In genomic region chr4:107349311-107350008, GRCm38 (mm10) we compare ENCODE assay signal across 8 mouse cellular contexts. TPM values are rescaled to one million over a fixed set of nuclear protein-coding genes. Genes with fewer than 3 reads are reported as not detected.
DNase-seq lines count a peak whose midpoint lies in the region; ATAC-seq and TF ChIP-seq lines count a peak whose summit lies in the region.

No protein-coding gene starts in this region.

- no peak overlapping the region for H3K27ac ChIP-seq in forebrain, postnatal 0 days (ENCODE audit: low read depth, low read length)
- H3K27ac ChIP-seq in forebrain, embryonic 12.5 days: no peak overlapping the region
- H3K27ac ChIP-seq in ES-E14 (ENCODE audit: insufficient read depth, low read depth, low read length, poor library complexity, severe bottlenecking): no peak overlapping the region
- no peak overlapping the region for H3K27ac ChIP-seq in kidney, embryonic 15.5 days
- no peak overlapping the region for H3K27ac ChIP-seq in liver, embryonic 12.5 days

- H3K4me3 ChIP-seq in forebrain, postnatal 0 days (ENCODE audit: low read depth, low read length): no peak overlapping the region
- H3K4me3 ChIP-seq in forebrain, embryonic 12.5 days (replicated peaks): no peak overlapping the region
- H3K4me3 ChIP-seq in ES-E14 (ENCODE audit: insufficient read depth in 1 of 2, low read depth in 1 of 2, low read length in 2 of 2, poor library complexity in 1 of 2, severe bottlenecking in 1 of 2): no peak overlapping the region
- no peak overlapping the region for H3K4me3 ChIP-seq in kidney, embryonic 15.5 days (replicated peaks)
- no peak overlapping the region for H3K4me3 ChIP-seq in liver, embryonic 12.5 days

- peak; percentile 80 for TF ChIP-seq CTCF in forebrain, postnatal 0 days (IDR thresholded peaks at IDR 0.05; ENCODE audit: low read depth)

- H3K9ac ChIP-seq in forebrain, postnatal 0 days: no peak overlapping the region
- no peak overlapping the region for H3K9ac ChIP-seq in forebrain, embryonic 12.5 days
- H3K9ac ChIP-seq in ES-E14 (ENCODE audit: insufficient read depth, low read depth, low read length, poor library complexity, severe bottlenecking): no peak overlapping the region
- no peak overlapping the region for H3K9ac ChIP-seq in kidney, embryonic 15.5 days
- 0 out of 2 replicates have a peak overlapping the region, but pooled peaks have one; percentile 6 for H3K9ac ChIP-seq in liver, embryonic 12.5 days

- WGBS in forebrain, postnatal 0 days: 76% methylated on average over 8 of the region's 8 CpGs
- WGBS in forebrain, embryonic 12.5 days: 75% methylated on average over 8 of the region's 8 CpGs
- WGBS in kidney, embryonic 15.5 days: 66% methylated on average over 8 of the region's 8 CpGs
- 58% methylated on average over 8 of the region's 8 CpGs for WGBS in liver, embryonic 12.5 days (ENCODE audit: insufficient replicate concordance)

- H3K27me3 ChIP-seq in forebrain, postnatal 0 days (ENCODE audit: insufficient read depth, low read length): no peaks in the 10 kb centered on the region
- no peaks in the 10 kb centered on the region for H3K27me3 ChIP-seq in forebrain, embryonic 12.5 days
- no peaks in the 10 kb centered on the region for H3K27me3 ChIP-seq in kidney, embryonic 15.5 days
- H3K27me3 ChIP-seq in liver, embryonic 12.5 days (replicated peaks): no peaks in the 10 kb centered on the region

- no peaks in the 10 kb centered on the region for H3K4me1 ChIP-seq in forebrain, postnatal 0 days (ENCODE audit: insufficient read depth)
- H3K4me1 ChIP-seq in forebrain, embryonic 12.5 days: peaks cover 10% of the 10 kb centered on the region; the same call in 1 of the 2 replicates
- no peaks in the 10 kb centered on the region for H3K4me1 ChIP-seq in ES-E14 (ENCODE audit: control insufficient read depth in 2 of 2, insufficient read depth in 2 of 2, low read length in 2 of 2, poor library complexity in 1 of 2)
- peaks cover 24% of the 10 kb centered on the region for H3K4me1 ChIP-seq in kidney, embryonic 15.5 days
- H3K4me1 ChIP-seq in liver, embryonic 12.5 days: peaks cover 22% of the 10 kb centered on the region

- in situ Hi-C loops in ES-E14 (cut with MboI; ENCODE audit: low sequenced_read_pairs in 2 of 2, unreplicated experiment in 2 of 2): loop anchor here in 1 of 2 experiments (25.0 kb wide), 1 partner anchor 537 kb away; the partner anchor contains the start of gene Acot11

- no peaks in the 10 kb centered on the region for H3K9me3 ChIP-seq in forebrain, postnatal 0 days (ENCODE audit: low read length)
- no peaks in the 10 kb centered on the region for H3K9me3 ChIP-seq in forebrain, embryonic 12.5 days
- H3K9me3 ChIP-seq in ES-E14 (ENCODE audit: control insufficient read depth, insufficient read depth, low read depth, low read length): no peaks in the 10 kb centered on the region
- H3K9me3 ChIP-seq in kidney, embryonic 15.5 days (replicated peaks): no peaks in the 10 kb centered on the region
- H3K9me3 ChIP-seq in liver, embryonic 12.5 days (replicated peaks): no peaks in the 10 kb centered on the region

- peak; percentile 72 for DNase-seq in forebrain, postnatal 0 days
- no peak for DNase-seq in ES-E14 (ENCODE audit: low read depth, low spot score)
- peak; percentile 34 for DNase-seq in embryo, embryonic 9.5 days (ENCODE audit: extremely low spot score)
- DNase-seq in neural tube, embryonic 10.5 days (ENCODE audit: extremely low spot score, low spot score): peak; percentile 29

- H3K4me2 ChIP-seq in forebrain, postnatal 0 days (ENCODE audit: low read depth): no peak overlapping the region
- no peak overlapping the region for H3K4me2 ChIP-seq in forebrain, embryonic 12.5 days
- H3K4me2 ChIP-seq in kidney, embryonic 15.5 days: no peak overlapping the region
- H3K4me2 ChIP-seq in liver, embryonic 12.5 days: no peak overlapping the region

- peak; percentile 85 for ATAC-seq in forebrain, postnatal 0 days
- no peak for ATAC-seq in forebrain, embryonic 12.5 days (ENCODE audit: low FRiP score)
- ATAC-seq in kidney, embryonic 15.5 days (replicated peaks; ENCODE audit: low FRiP score): peak; percentile 31; the same call in 1 of the 2 replicates
- no peak for ATAC-seq in liver, embryonic 12.5 days
- no peak for ATAC-seq in activated CD4-positive, CD25-positive, alpha-beta regulatory T cell, adult 4 months

- H3K36me3 ChIP-seq in forebrain, postnatal 0 days (ENCODE audit: insufficient read depth): peaks cover 16% of the 10 kb centered on the region
- H3K36me3 ChIP-seq in forebrain, embryonic 12.5 days (replicated peaks): peaks cover 17% of the 10 kb centered on the region; the same call in 1 of the 2 replicates
- H3K36me3 ChIP-seq in ES-E14 (ENCODE audit: control insufficient read depth, insufficient read depth, low read length, poor library complexity, severe bottlenecking): no peaks in the 10 kb centered on the region; the same call in 1 of the 2 replicates
- H3K36me3 ChIP-seq in kidney, embryonic 15.5 days: peaks cover 27% of the 10 kb centered on the region
- peaks cover 20% of the 10 kb centered on the region; the same call in 1 of the 2 replicates for H3K36me3 ChIP-seq in liver, embryonic 12.5 days

TF ChIP-seq in ES-E14, 5 proteins besides CTCF, POLR2A, EP300 and RAD21:
- TF ChIP-seq ZNF384 (IDR thresholded peaks at IDR 0.05; ENCODE audit: low read depth, low read length) (no peak), ZC3H11A (IDR thresholded peaks at IDR 0.05; ENCODE audit: borderline replicate concordance, low read depth, low read length) (peak; percentile 44; the same call in 1 of the 2 replicates)

RNA-seq across cellular contexts. Expression of gene Ndc1, which starts 18.1 kb away (rescaled TPM):
- total RNA-seq in forebrain, postnatal 0 days (2014; rRNA removed): 23.6 and 30.4 TPM in 2 replicates
- polyA plus RNA-seq in forebrain, postnatal 0 days (2015; fragmentation: Nextera tagmentation; extraction: Ambion mirVana): 14.3 and 18.7 TPM in 2 replicates
- 38.8 and 39.9 TPM in 2 replicates for polyA plus RNA-seq in forebrain, embryonic 12.5 days (2016; fragmentation: Nextera tagmentation; extraction: Ambion mirVana)
- 102 and 188 TPM in 2 replicates for total RNA-seq in ES-E14 (2012; rRNA removed)
- 37.5 and 38.1 TPM in 2 replicates for polyA plus RNA-seq in kidney, embryonic 15.5 days (2015; fragmentation: Nextera tagmentation; extraction: Ambion mirVana)
- 28.9 and 30.3 TPM in 2 replicates for polyA plus RNA-seq in liver, embryonic 12.5 days (2016; fragmentation: Nextera tagmentation; extraction: Ambion mirVana)
- polyA plus RNA-seq in activated CD4-positive, CD25-positive, alpha-beta regulatory T cell, adult 4 months (2017; shearing (Covaris generic)): 1 to 10 TPM; 7.0 TPM

RNA-seq across cellular contexts. Expression of gene Yipf1, which starts 35.3 kb away (rescaled TPM):
- total RNA-seq in forebrain, postnatal 0 days (2014; rRNA removed): 47.6 and 65.3 TPM in 2 replicates
- 60.2 and 61.5 TPM in 2 replicates for polyA plus RNA-seq in forebrain, postnatal 0 days (2015; fragmentation: Nextera tagmentation; extraction: Ambion mirVana)
- 35.7 and 41.8 TPM in 2 replicates for polyA plus RNA-seq in forebrain, embryonic 12.5 days (2016; fragmentation: Nextera tagmentation; extraction: Ambion mirVana)
- 31.6 and 34.5 TPM in 2 replicates for total RNA-seq in ES-E14 (2012; rRNA removed)
- polyA plus RNA-seq in kidney, embryonic 15.5 days (2015; fragmentation: Nextera tagmentation; extraction: Ambion mirVana): 51.6 and 54.7 TPM in 2 replicates
- polyA plus RNA-seq in liver, embryonic 12.5 days (2016; fragmentation: Nextera tagmentation; extraction: Ambion mirVana): 28.4 and 30.0 TPM in 2 replicates
- 100 to 1,000 TPM in 1 of 2 experiments, 10 to 100 TPM in 1; 91.4 to 105 TPM for polyA plus RNA-seq in activated CD4-positive, CD25-positive, alpha-beta regulatory T cell, adult 4 months (2017; shearing (Covaris generic))

RNA-seq across cellular contexts. Expression of gene Dio1, which starts 42.5 kb away (rescaled TPM):
- not detected in 2 replicates for total RNA-seq in forebrain, postnatal 0 days (2014; rRNA removed)
- not detected in 2 replicates for polyA plus RNA-seq in forebrain, postnatal 0 days (2015; fragmentation: Nextera tagmentation; extraction: Ambion mirVana)
- not detected in 2 replicates for polyA plus RNA-seq in forebrain, embryonic 12.5 days (2016; fragmentation: Nextera tagmentation; extraction: Ambion mirVana)
- total RNA-seq in ES-E14 (2012; rRNA removed): not detected in 2 replicates
- polyA plus RNA-seq in kidney, embryonic 15.5 days (2015; fragmentation: Nextera tagmentation; extraction: Ambion mirVana): 0.21 and 0.32 TPM in 2 replicates
- polyA plus RNA-seq in liver, embryonic 12.5 days (2016; fragmentation: Nextera tagmentation; extraction: Ambion mirVana): not detected in 2 replicates
- not detected for polyA plus RNA-seq in activated CD4-positive, CD25-positive, alpha-beta regulatory T cell, adult 4 months (2017; shearing (Covaris generic))

Comparison
In these comparisons a context has a peak if more than half of its experiments do, and no peak if none do; other contexts are left out.
1. ATAC-seq: peak in forebrain, postnatal 0 days (single experiment) and kidney, embryonic 15.5 days (single experiment); none in forebrain, embryonic 12.5 days (single experiment), liver, embryonic 12.5 days (single experiment) and activated CD4-positive, CD25-positive, alpha-beta regulatory T cell, adult 4 months (single experiment).